Mouse (Mus musculus): ENCODE results near the gene Rev1. TPM values are rescaled to one million over a fixed set of nuclear protein-coding genes. Genes with fewer than 3 reads are reported as not detected.

Rev1 gene
- polyA plus RNA-seq (2014; fragmentation: Illumina TruSeq; extraction: RNeasy Lipid Tissue Mini Kit (QIAGEN cat#74804); ENCODE audit: low read depth, low replicate concordance) = 14.5 TPM

DNA sequence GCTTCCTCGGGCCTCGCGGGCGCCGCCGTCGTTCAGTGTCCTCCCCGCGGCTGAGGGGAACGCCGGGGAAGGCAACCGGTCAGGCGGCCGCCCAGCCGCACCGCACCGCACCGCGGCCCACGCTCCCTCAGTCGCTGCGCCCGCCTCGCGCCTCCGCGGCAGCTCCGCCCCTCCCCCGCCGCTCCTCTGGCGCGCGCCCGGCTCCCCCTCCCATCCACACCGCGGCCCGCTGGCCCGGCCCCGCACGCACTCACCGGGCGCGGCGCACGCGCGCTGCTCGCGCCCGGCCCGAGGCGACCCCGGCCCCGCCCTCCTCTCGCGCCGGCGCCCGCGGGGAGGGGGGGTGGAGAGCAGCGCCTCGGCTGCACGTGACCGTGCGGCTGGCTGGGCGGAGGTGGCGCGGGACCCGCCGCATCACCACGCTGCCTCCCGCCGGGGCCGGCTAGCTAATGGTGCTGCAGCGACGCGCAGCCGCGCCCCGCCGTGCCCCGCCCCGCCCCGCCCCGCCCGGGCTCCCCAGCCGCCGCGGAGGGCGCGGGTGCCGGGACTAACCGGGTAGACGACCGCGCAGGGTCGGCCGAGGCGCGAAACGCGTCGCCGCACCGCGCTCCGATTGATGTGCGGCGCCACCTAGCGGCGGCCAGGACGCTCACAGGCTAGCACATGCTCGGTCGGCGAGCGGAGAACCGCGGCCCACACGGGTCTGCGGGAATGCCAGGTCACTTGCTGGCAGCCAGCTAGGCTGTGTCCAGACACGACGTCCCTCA, at the start of gene Rev1:
TSS of gene Rev1 (minus strand) at position 301 of the 767 bp plus-strand sequence.

Other genes starting within 250 kb of the Rev1 start
- 33.5 TPM for gene Mitd1, start 239.4 kb downstream of the Rev1 start, polyA plus RNA-seq (2014; fragmentation: Illumina TruSeq; extraction: RNeasy Lipid Tissue Mini Kit (QIAGEN cat#74804); ENCODE audit: low read depth, low replicate concordance)
- gene Mrpl30, start 239.3 kb downstream of the Rev1 start, polyA plus RNA-seq (2014; fragmentation: Illumina TruSeq; extraction: RNeasy Lipid Tissue Mini Kit (QIAGEN cat#74804); ENCODE audit: low read depth, low replicate concordance) = 332 TPM
- gene Lyg2, start 213.3 kb downstream of the Rev1 start, polyA plus RNA-seq (2014; fragmentation: Illumina TruSeq; extraction: RNeasy Lipid Tissue Mini Kit (QIAGEN cat#74804); ENCODE audit: low read depth, low replicate concordance) = not detected
- gene Lyg1, start 172.0 kb downstream of the Rev1 start, polyA plus RNA-seq (2014; fragmentation: Illumina TruSeq; extraction: RNeasy Lipid Tissue Mini Kit (QIAGEN cat#74804); ENCODE audit: low read depth, low replicate concordance) = not detected
- 148 TPM for gene Txndc9, start 131.9 kb downstream of the Rev1 start, polyA plus RNA-seq (2014; fragmentation: Illumina TruSeq; extraction: RNeasy Lipid Tissue Mini Kit (QIAGEN cat#74804); ENCODE audit: low read depth, low replicate concordance)
- 83.0 TPM for gene Eif5b, start 131.8 kb downstream of the Rev1 start, polyA plus RNA-seq (2014; fragmentation: Illumina TruSeq; extraction: RNeasy Lipid Tissue Mini Kit (QIAGEN cat#74804); ENCODE audit: low read depth, low replicate concordance)